Mouse (Mus musculus) embryonic fibroblast, embryonic 13.5 days (primary cell): ENCODE data around the gene Rbbp4.

Experiments used
- CTCF ChIP-seq: IDR thresholded peaks from 2 replicates; pipeline ENCODE4 v1.5.1; 2011; ENCODE audit warnings: mild to moderate bottlenecking, control low read depth, low read length, moderate library complexity, borderline replicate concordance; ENCODE audit not compliant: insufficient read depth
- POLR2A ChIP-seq: IDR thresholded peaks from 2 replicates; pipeline ENCODE4 v1.6.1; 2011; ENCODE audit warnings: low read depth, mild to moderate bottlenecking, control low read depth, low read length, moderate library complexity

GRCm38 (mm10) chr4:129296066-129296465 is 39.1 kb downstream of the Rbbp4 start:
- no peak for TF ChIP-seq CTCF
- no peak for TF ChIP-seq POLR2A
